Mouse (Mus musculus) hindbrain, embryonic 11.5 days (tissue): ENCODE measurements around the gene Amz2. TPM values are rescaled to one million over a fixed set of nuclear protein-coding genes. Genes with fewer than 3 reads are reported as not detected.

Experiments
- ATAC-seq: fragments of 200-750 bp; cut with Nextera tagmentation; 2 replicates; pipeline ENCODE4 v1.8.0; 2017; ENCODE audit warnings: mild to moderate bottlenecking, moderate TSS enrichment, moderate library complexity; ENCODE audit not compliant: low FRiP score
- DNase-seq: peaks from one replicate; pipeline ENCODE4 v3.0.0-alpha.2; 2015; ENCODE audit warnings: low spot score
- H3K27ac ChIP-seq: fragments of 300-500 bp; sonication (generic); 2 replicates; pipeline ENCODE4 v1.5.1; 2014; ENCODE audit warnings: mild to moderate bottlenecking, low read depth, low read length
- H3K27me3 ChIP-seq: fragments of 300-500 bp; sonication (generic); 2 replicates; pipeline ENCODE4 v1.6.1; 2014; ENCODE audit warnings: mild to moderate bottlenecking, low read length, moderate library complexity, mixed read lengths; ENCODE audit not compliant: control insufficient read depth, insufficient read depth
- H3K36me3 ChIP-seq: fragments of 300-500 bp; sonication (generic); 2 replicates; pipeline ENCODE4 v1.6.1; 2014; ENCODE audit warnings: mild to moderate bottlenecking, low read length, moderate library complexity, mixed read lengths; ENCODE audit not compliant: control insufficient read depth, insufficient read depth
- H3K4me1 ChIP-seq: fragments of 300-500 bp; sonication (generic); replicated peaks from 2 replicates; pipeline ENCODE4 v1.6.1; 2014; ENCODE audit warnings: low read length, mixed read lengths; ENCODE audit not compliant: control insufficient read depth, insufficient read depth
- H3K4me2 ChIP-seq: fragments of 300-500 bp; sonication (generic); replicated peaks from 2 replicates; pipeline ENCODE4 v1.6.1; 2014; ENCODE audit warnings: mild to moderate bottlenecking, low read depth, low read length
- H3K4me3 ChIP-seq: fragments of 300-500 bp; sonication (generic); 2 replicates; pipeline ENCODE4 v1.5.1; 2014; ENCODE audit warnings: low read depth, low read length
- H3K9ac ChIP-seq: fragments of 300-500 bp; sonication (generic); 2 replicates; pipeline ENCODE4 v1.6.1; 2014; ENCODE audit warnings: low read depth, low read length
- H3K9me3 ChIP-seq: fragments of 300-500 bp; sonication (generic); 2 replicates; pipeline ENCODE4 v1.6.1; 2016; ENCODE audit warnings: low read length; ENCODE audit not compliant: control insufficient read depth
- WGBS: fragments of 180-500 bp; shearing (Covaris S2); extraction: QIAGEN DNeasy Blood & Tissue Kit; methylation state at CpG from one replicate; pipeline ENCODE4 v1.1.7; 2014; 5-methylcytosine and 5-hydroxymethylcytosine counted together
- polyA plus RNA-seq: library from polyadenylated mRNA; unstranded; fragments of >200 nt; fragmentation: Nextera tagmentation; extraction: Ambion mirVana; gene quantifications from 2 replicates; pipeline ENCODE4 v1.2.1, GENCODE M21; 2014

Gene Amz2
- polyA plus RNA-seq, 1 experiment from 2014 or later = 50.4 TPM

- Histone ChIP-seq H3K27ac (no peak overlapping the region), H3K36me3 (no peaks in the 10 kb centered on the region), H3K4me1 (0 out of 2 replicates have a peak, but pooled peaks cover 2% of the 10 kb centered on the region), H3K9me3 (no peaks in the 10 kb centered on the region), H3K4me3 (no peak overlapping the region), H3K9ac (no peak overlapping the region), H3K27me3 (peaks cover 2% of the 10 kb centered on the region; the same call in 1 of the 2 replicates), H3K4me2 (no peak overlapping the region)
- DNase-seq (peak; percentile 54), ATAC-seq (no peak)
- WGBS = 54% methylated on average over 7 of the region's 7 CpGs
These were observed 18.9 kb downstream of the Amz2 start for GRCm38 (mm10) chr11:109444600-109444999.

GRCm38 (mm10) chr11:109445438-109446035 lies 19.8 kb downstream of the Amz2 start:
- DNase-seq (peak; percentile 62), ATAC-seq (peak; percentile 53)
- H3K4me2 ChIP-seq = no peak overlapping the region
- no peaks in the 10 kb centered on the region for H3K4me1 ChIP-seq
- H3K4me3 ChIP-seq = no peak overlapping the region
- H3K9me3 ChIP-seq = no peaks in the 10 kb centered on the region
- no peaks in the 10 kb centered on the region for H3K27me3 ChIP-seq
- H3K9ac ChIP-seq = no peak overlapping the region
- no peak overlapping the region for H3K27ac ChIP-seq
- no peaks in the 10 kb centered on the region for H3K36me3 ChIP-seq
- WGBS = 64% methylated on average over 13 of the region's 13 CpGs

- WGBS = 88% methylated on average over 11 of the region's 11 CpGs
- ATAC-seq = no peak
These were observed 25.4 kb downstream of the Amz2 start for GRCm38 (mm10) chr11:109451169-109451568.

GRCm38 (mm10) chr11:109456261-109456660 lies 30.5 kb downstream of the Amz2 start:
- H3K27ac ChIP-seq = no peak overlapping the region
- no peak overlapping the region for H3K4me2 ChIP-seq
- ATAC-seq (no peak), DNase-seq (no peak)
- no peaks in the 10 kb centered on the region for H3K4me1 ChIP-seq
- no peaks in the 10 kb centered on the region for H3K9me3 ChIP-seq
- 89% methylated on average over 5 of the region's 5 CpGs for WGBS
- H3K27me3 ChIP-seq = no peaks in the 10 kb centered on the region
- H3K36me3 ChIP-seq = no peaks in the 10 kb centered on the region
- no peak overlapping the region for H3K4me3 ChIP-seq
- H3K9ac ChIP-seq = no peak overlapping the region

More at GRCm38 (mm10) chr11:109451169-109451568, 25.4 kb downstream of the Amz2 start:
- Histone ChIP-seq H3K9ac (no peak overlapping the region), H3K4me3 (no peak overlapping the region), H3K36me3 (no peaks in the 10 kb centered on the region), H3K4me2 (no peak overlapping the region), H3K27me3 (no peaks in the 10 kb centered on the region), H3K27ac (no peak overlapping the region), H3K4me1 (no peaks in the 10 kb centered on the region), H3K9me3 (no peaks in the 10 kb centered on the region)
- DNase-seq = no peak

- 94% methylated on average over 11 of the region's 11 CpGs for WGBS
- H3K4me2 ChIP-seq = no peak overlapping the region
- H3K4me1 ChIP-seq = no peaks in the 10 kb centered on the region
- no peak overlapping the region for H3K9ac ChIP-seq
- DNase-seq (no peak), ATAC-seq (no peak)
- no peaks in the 10 kb centered on the region for H3K36me3 ChIP-seq
- no peak overlapping the region for H3K4me3 ChIP-seq
- H3K27ac ChIP-seq = no peak overlapping the region
- H3K9me3 ChIP-seq = no peaks in the 10 kb centered on the region
- H3K27me3 ChIP-seq = no peaks in the 10 kb centered on the region
These were observed 32.4 kb downstream of the Amz2 start for GRCm38 (mm10) chr11:109458165-109458564.

- no peak for ATAC-seq
- Histone ChIP-seq H3K9ac (no peak overlapping the region), H3K4me3 (no peak overlapping the region), H3K9me3 (no peaks in the 10 kb centered on the region), H3K4me2 (no peak overlapping the region), H3K4me1 (no peaks in the 10 kb centered on the region), H3K27me3 (no peaks in the 10 kb centered on the region), H3K36me3 (no peaks in the 10 kb centered on the region), H3K27ac (no peak overlapping the region)
- WGBS = 82% methylated on average over 5 of the region's 5 CpGs
- no peak for DNase-seq
These were observed 34.8 kb downstream of the Amz2 start for GRCm38 (mm10) chr11:109460586-109460985.

- ATAC-seq = no peak
- H3K9me3 ChIP-seq = no peaks in the 10 kb centered on the region
- WGBS = 88% methylated on average over 4 of the region's 4 CpGs
- H3K4me1 ChIP-seq = no peaks in the 10 kb centered on the region
- H3K4me2 ChIP-seq = no peak overlapping the region
- H3K9ac ChIP-seq = no peak overlapping the region
- H3K4me3 ChIP-seq = no peak overlapping the region
- no peak overlapping the region for H3K27ac ChIP-seq
- no peak for DNase-seq
- no peaks in the 10 kb centered on the region for H3K36me3 ChIP-seq
- no peaks in the 10 kb centered on the region for H3K27me3 ChIP-seq
These were observed 39.3 kb downstream of the Amz2 start for GRCm38 (mm10) chr11:109465068-109465467.

GRCm38 (mm10) chr11:109466987-109467386 lies 41.2 kb downstream of the Amz2 start:
- H3K27ac ChIP-seq = no peak overlapping the region
- 74% methylated on average over 8 of the region's 8 CpGs for WGBS
- no peak overlapping the region for H3K4me2 ChIP-seq
- H3K9ac ChIP-seq = no peak overlapping the region
- no peaks in the 10 kb centered on the region for H3K27me3 ChIP-seq
- H3K4me3 ChIP-seq = no peak overlapping the region
- H3K4me1 ChIP-seq = no peaks in the 10 kb centered on the region
- H3K36me3 ChIP-seq = no peaks in the 10 kb centered on the region
- H3K9me3 ChIP-seq = no peaks in the 10 kb centered on the region
- DNase-seq = no peak
- no peak for ATAC-seq

- H3K4me2 ChIP-seq = no peak overlapping the region
- 92% methylated on average over 5 of the region's 5 CpGs for WGBS
- no peak overlapping the region for H3K4me3 ChIP-seq
- H3K36me3 ChIP-seq = no peaks in the 10 kb centered on the region
- no peaks in the 10 kb centered on the region for H3K4me1 ChIP-seq
- H3K9ac ChIP-seq = no peak overlapping the region
- no peak for DNase-seq
- H3K27ac ChIP-seq = no peak overlapping the region
- no peaks in the 10 kb centered on the region for H3K9me3 ChIP-seq
- no peaks in the 10 kb centered on the region for H3K27me3 ChIP-seq
- ATAC-seq = no peak
These were observed 42.4 kb downstream of the Amz2 start for GRCm38 (mm10) chr11:109468133-109468532.
